Mouse (Mus musculus): ENCODE measurements at regions not wholly inside any gene's neighbourhood (a gene's known extent, or its start where the extent isn't known, plus 50 kb on each side); places are given as distances from the start of the nearest gene placed in this dataset.

DNA sequence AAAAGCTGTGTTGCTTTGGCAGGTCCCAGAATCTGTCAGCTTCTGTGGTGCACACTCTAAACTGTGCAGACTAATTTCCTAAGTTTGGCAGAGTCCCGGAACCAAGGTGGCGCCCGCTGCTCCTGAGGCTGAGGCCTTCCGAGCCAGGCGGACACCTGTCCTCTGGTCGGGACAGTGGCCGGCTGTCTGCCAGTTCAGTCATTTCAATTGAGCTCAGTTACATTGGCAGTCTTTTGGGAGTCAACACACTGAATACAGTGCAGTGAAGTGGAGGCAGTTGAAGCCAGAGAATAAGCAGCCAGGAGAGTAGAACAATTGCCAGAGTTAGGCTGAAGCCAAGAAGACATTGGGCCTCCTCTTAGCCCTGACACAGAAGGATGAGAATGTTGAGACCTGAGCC lies 164.2 kb downstream of the Cdh19 start:
- Histone ChIP-seq H3K4me3 (replicated peaks; ENCODE audit: low read depth, low read length) (no peak overlapping the region), H3K27me3 (ENCODE audit: insufficient read depth, low read length) (no peaks in the 10 kb centered on the region), H3K4me2 (ENCODE audit: low read length) (no peak overlapping the region), H3K4me1 (replicated peaks; ENCODE audit: insufficient read depth, low read length) (no peaks in the 10 kb centered on the region), H3K9ac (ENCODE audit: low read depth, low read length) (no peak overlapping the region), H3K36me3 (ENCODE audit: insufficient read depth, low read length) (no peaks in the 10 kb centered on the region), H3K27ac (no peak overlapping the region), H3K9me3 (replicated peaks; ENCODE audit: low read length) (no peaks in the 10 kb centered on the region)
- DNase-seq (ENCODE audit: low spot score), result no peak
- no peak for TF ChIP-seq CTCF (IDR thresholded peaks at IDR 0.05; ENCODE audit: low read depth)
- WGBS, result over 99% methylated on average over 7 of the region's 7 CpGs
- no peak for ATAC-seq (replicated peaks; ENCODE audit: low FRiP score, low read depth)

- H3K27ac ChIP-seq, result no peak overlapping the region
- 26% methylated on average over 5 of the region's 5 CpGs for WGBS
- no peaks in the 10 kb centered on the region for H3K27me3 ChIP-seq (ENCODE audit: insufficient read depth, low read length)
- H3K4me1 ChIP-seq (replicated peaks; ENCODE audit: insufficient read depth, low read length), result no peaks in the 10 kb centered on the region
- H3K4me3 ChIP-seq (replicated peaks; ENCODE audit: low read depth, low read length), result no peak overlapping the region
- H3K36me3 ChIP-seq (ENCODE audit: insufficient read depth, low read length), result no peaks in the 10 kb centered on the region
- TF ChIP-seq CTCF (IDR thresholded peaks at IDR 0.05; ENCODE audit: low read depth), result no peak
- DNase-seq (ENCODE audit: low spot score), result peak; percentile 10
- H3K9ac ChIP-seq (ENCODE audit: low read depth, low read length), result no peak overlapping the region
- H3K4me2 ChIP-seq (ENCODE audit: low read length), result no peak overlapping the region
- no peaks in the 10 kb centered on the region for H3K9me3 ChIP-seq (replicated peaks; ENCODE audit: low read length)
- ATAC-seq (replicated peaks; ENCODE audit: low FRiP score, low read depth), result peak; percentile 86
Measured at GRCm38 (mm10) chr1:110799157-110799764, 178.1 kb downstream of the Cdh19 start.

- no peak for DNase-seq (ENCODE audit: low spot score)
- Histone ChIP-seq H3K4me2 (ENCODE audit: low read length) (no peak overlapping the region), H3K27me3 (ENCODE audit: insufficient read depth, low read length) (no peaks in the 10 kb centered on the region), H3K4me3 (replicated peaks; ENCODE audit: low read depth, low read length) (no peak overlapping the region), H3K27ac (no peak overlapping the region), H3K9me3 (replicated peaks; ENCODE audit: low read length) (no peaks in the 10 kb centered on the region), H3K9ac (ENCODE audit: low read depth, low read length) (no peak overlapping the region), H3K4me1 (replicated peaks; ENCODE audit: insufficient read depth, low read length) (no peaks in the 10 kb centered on the region), H3K36me3 (ENCODE audit: insufficient read depth, low read length) (no peaks in the 10 kb centered on the region)
- no peak for ATAC-seq (replicated peaks; ENCODE audit: low FRiP score, low read depth)
- TF ChIP-seq CTCF (IDR thresholded peaks at IDR 0.05; ENCODE audit: low read depth), result no peak
Measured at GRCm38 (mm10) chr1:110790586-110790985, 186.8 kb downstream of the Cdh19 start.

DNA sequence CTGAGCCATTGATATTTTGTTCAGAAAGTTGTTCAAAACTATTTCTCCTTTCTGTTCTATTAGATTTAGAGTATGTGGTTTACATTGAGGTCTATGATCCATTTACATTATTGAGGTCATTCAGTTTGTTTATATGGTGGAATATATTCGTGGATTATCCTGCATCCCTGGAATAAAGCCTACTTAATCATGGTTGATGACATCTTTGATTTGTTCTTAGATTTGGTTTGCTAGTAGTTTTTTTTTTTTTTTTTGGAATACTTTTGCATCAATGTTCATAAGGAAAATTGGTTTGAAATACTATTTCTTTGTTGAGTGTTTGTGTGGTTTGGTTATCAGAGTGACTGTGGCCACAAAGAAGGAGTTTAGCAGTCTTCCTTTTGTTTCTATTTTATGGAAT lies 202.0 kb downstream of the Cdh19 start:
- no peaks in the 10 kb centered on the region for H3K4me1 ChIP-seq (replicated peaks; ENCODE audit: insufficient read depth, low read length)

GRCm38 (mm10) chr1:110774848-110775247 lies 202.5 kb downstream of the Cdh19 start:
- H3K9ac ChIP-seq (ENCODE audit: low read depth, low read length), result no peak overlapping the region
- no peak for TF ChIP-seq CTCF (IDR thresholded peaks at IDR 0.05; ENCODE audit: low read depth)
- no peak overlapping the region for H3K4me3 ChIP-seq (replicated peaks; ENCODE audit: low read depth, low read length)
- no peak for ATAC-seq (replicated peaks; ENCODE audit: low FRiP score, low read depth)
- H3K27me3 ChIP-seq (ENCODE audit: insufficient read depth, low read length), result no peaks in the 10 kb centered on the region
- H3K36me3 ChIP-seq (ENCODE audit: insufficient read depth, low read length), result no peaks in the 10 kb centered on the region
- H3K4me2 ChIP-seq (ENCODE audit: low read length), result no peak overlapping the region
- H3K4me1 ChIP-seq (replicated peaks; ENCODE audit: insufficient read depth, low read length), result no peaks in the 10 kb centered on the region
- DNase-seq (ENCODE audit: low spot score), result no peak
- H3K27ac ChIP-seq, result no peak overlapping the region
- no peaks in the 10 kb centered on the region for H3K9me3 ChIP-seq (replicated peaks; ENCODE audit: low read length)

More for the DNA sequence above, 202.0 kb downstream of the Cdh19 start:
- Histone ChIP-seq H3K27ac (no peak overlapping the region), H3K9ac (ENCODE audit: low read depth, low read length) (no peak overlapping the region), H3K36me3 (ENCODE audit: insufficient read depth, low read length) (no peaks in the 10 kb centered on the region), H3K27me3 (ENCODE audit: insufficient read depth, low read length) (no peaks in the 10 kb centered on the region), H3K9me3 (replicated peaks; ENCODE audit: low read length) (no peaks in the 10 kb centered on the region), H3K4me2 (ENCODE audit: low read length) (no peak overlapping the region), H3K4me3 (replicated peaks; ENCODE audit: low read depth, low read length) (no peak overlapping the region)
- no peak for DNase-seq (ENCODE audit: low spot score)
- ATAC-seq (replicated peaks; ENCODE audit: low FRiP score, low read depth), result no peak
- 67% methylated on average over 1 of the region's 1 CpGs for WGBS
- no peak for TF ChIP-seq CTCF (IDR thresholded peaks at IDR 0.05; ENCODE audit: low read depth)

DNA sequence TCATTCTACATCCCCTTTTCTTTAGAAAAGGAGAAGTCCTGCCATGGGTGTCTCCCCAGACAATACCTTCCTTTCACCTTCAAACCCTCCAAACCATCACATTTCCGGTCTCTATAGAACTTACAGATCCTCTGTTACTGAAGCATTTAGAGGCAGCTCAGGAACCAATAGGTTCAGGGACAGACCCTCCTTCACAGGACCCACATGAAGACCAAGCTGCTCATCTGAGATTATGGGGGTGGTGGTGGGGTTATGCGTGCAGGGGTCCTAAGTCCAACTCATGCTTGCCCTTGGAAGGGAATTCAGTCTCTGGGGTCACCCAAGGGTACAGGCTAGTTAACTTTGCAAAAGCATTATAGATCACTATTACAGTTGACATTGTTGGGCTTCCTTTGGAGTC lies 203.3 kb downstream of the Cdh19 start:
- H3K4me2 ChIP-seq (ENCODE audit: low read length), result no peak overlapping the region
- TF ChIP-seq CTCF (IDR thresholded peaks at IDR 0.05; ENCODE audit: low read depth), result no peak
- H3K4me1 ChIP-seq (replicated peaks; ENCODE audit: insufficient read depth, low read length), result no peaks in the 10 kb centered on the region
- H3K9me3 ChIP-seq (replicated peaks; ENCODE audit: low read length), result no peaks in the 10 kb centered on the region
- H3K36me3 ChIP-seq (ENCODE audit: insufficient read depth, low read length), result no peaks in the 10 kb centered on the region
- no peak overlapping the region for H3K9ac ChIP-seq (ENCODE audit: low read depth, low read length)
- DNase-seq (ENCODE audit: low spot score) (no peak), ATAC-seq (replicated peaks; ENCODE audit: low FRiP score, low read depth) (no peak)
- 96% methylated on average over 2 of the region's 2 CpGs for WGBS
- no peak overlapping the region for H3K4me3 ChIP-seq (replicated peaks; ENCODE audit: low read depth, low read length)
- H3K27me3 ChIP-seq (ENCODE audit: insufficient read depth, low read length), result no peaks in the 10 kb centered on the region
- H3K27ac ChIP-seq, result no peak overlapping the region

DNA sequence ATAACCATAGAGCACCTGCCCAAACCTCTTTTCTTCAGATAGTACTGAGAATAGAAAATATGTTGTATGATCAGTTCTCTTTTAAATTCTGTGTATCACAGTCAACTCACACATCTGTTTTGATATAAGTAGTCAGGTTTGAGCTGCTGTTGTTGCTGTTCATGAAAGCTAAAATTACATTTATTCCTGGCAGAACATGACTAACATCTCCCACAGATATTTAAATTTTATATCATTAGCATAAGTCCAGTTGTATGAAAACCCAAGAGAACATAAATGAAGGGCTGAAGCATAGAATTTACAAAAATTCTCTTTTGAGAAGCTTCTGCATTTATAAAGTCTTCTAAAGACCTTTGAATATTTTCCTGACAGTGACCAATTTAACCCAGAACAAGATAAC lies 252.5 kb downstream of the Cdh19 start:
- Histone ChIP-seq H3K9ac (ENCODE audit: low read depth, low read length) (no peak overlapping the region), H3K4me1 (replicated peaks; ENCODE audit: insufficient read depth, low read length) (no peaks in the 10 kb centered on the region), H3K27me3 (ENCODE audit: insufficient read depth, low read length) (no peaks in the 10 kb centered on the region), H3K4me2 (ENCODE audit: low read length) (no peak overlapping the region), H3K9me3 (replicated peaks; ENCODE audit: low read length) (no peaks in the 10 kb centered on the region), H3K4me3 (replicated peaks; ENCODE audit: low read depth, low read length) (no peak overlapping the region), H3K27ac (no peak overlapping the region), H3K36me3 (ENCODE audit: insufficient read depth, low read length) (no peaks in the 10 kb centered on the region)
- DNase-seq (ENCODE audit: low spot score), result no peak
- no peak for ATAC-seq (replicated peaks; ENCODE audit: low FRiP score, low read depth)
- no peak for TF ChIP-seq CTCF (IDR thresholded peaks at IDR 0.05; ENCODE audit: low read depth)

All from kidney, postnatal 0 days (tissue).